Mouse (Mus musculus): ENCODE data around the gene Parp11. TPM values are rescaled to one million over a fixed set of nuclear protein-coding genes. Genes with fewer than 3 reads are reported as not detected.

Gene Parp11
- total RNA-seq, 4 experiments from 2014 or later, result 27.1 to 37.1 (median 31.1) TPM

DNA sequence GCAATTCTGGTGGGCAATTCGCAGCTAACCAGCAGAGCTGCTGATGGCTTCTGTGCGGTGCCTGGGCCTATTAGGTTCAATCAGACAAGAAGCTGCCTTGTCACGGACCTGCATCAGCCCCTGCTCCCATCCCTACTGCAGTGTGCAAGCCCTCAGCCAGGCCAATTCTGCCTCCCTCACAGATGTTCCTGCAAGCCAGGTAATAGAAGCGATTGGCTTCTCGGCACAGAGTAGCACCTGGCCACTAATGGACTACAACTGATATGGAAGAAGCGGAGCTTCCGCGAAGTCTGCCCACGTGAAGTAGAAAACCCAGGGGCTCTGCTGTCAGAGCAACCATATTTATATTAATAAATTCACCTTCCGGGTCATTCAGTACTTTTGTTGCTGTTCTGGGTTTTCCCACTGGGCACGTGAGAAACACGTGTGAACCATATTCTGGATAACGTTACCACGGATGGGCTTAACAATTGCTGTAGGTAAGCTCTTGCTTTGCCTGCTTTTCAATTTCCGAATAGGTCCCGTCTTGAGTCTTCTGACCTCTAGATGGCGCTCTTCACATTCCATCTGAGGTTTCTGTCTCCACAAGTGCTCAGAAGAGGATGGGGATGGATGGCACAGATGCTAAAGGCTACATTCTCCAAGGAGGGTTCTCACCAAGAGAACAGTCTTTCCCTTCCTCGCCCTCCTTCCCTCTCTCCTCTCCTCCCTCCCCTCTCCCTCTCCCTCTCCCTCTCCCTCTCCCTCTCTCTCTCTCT lies 95.2 kb downstream of the Parp11 start:
- peak; percentile 42 to 65 for DNase-seq (ENCODE audit: low spot score in 2 of 2)

Other genes with a start within 250 kb of the Parp11 start
- gene Cracr2a, start 114.5 kb downstream of the Parp11 start, total RNA-seq (2022), result 1 to 10 TPM; 2.8 to 3.6 (median 3.4) TPM

Measured in layer of hippocampus, adult 8-10 months (tissue).